Mouse (Mus musculus) liver, embryonic 14.5 days (tissue): ENCODE data around the gene Mlana.

ENCODE experiments used
- CTCF ChIP-seq: IDR thresholded peaks from 2 replicates; pipeline ENCODE4 v1.5.1; 2016; ENCODE audit warnings: antibody characterized with exemption, low read depth, control low read depth
- EP300 ChIP-seq: IDR thresholded peaks from 2 replicates; pipeline ENCODE4 v1.6.1; 2016; ENCODE audit warnings: antibody characterized with exemption, low read depth

GRCm38 (mm10) chr19:29709461-29709860, 11.8 kb downstream of the Mlana start:
- no peak for TF ChIP-seq CTCF
- no peak for TF ChIP-seq EP300
